ENCODE assay signal across 25 mouse cellular contexts in genomic region chr17:33584061-33584460, GRCm38 (mm10). TPM values are rescaled to one million over a fixed set of nuclear protein-coding genes. Genes with fewer than 3 reads are reported as not detected.
A peak's percentile ranks its signal among the peaks of the same experiment; 100 is the strongest.
DNase-seq lines count a peak whose midpoint lies in the region; ATAC-seq lines count a peak whose summit lies in the region.
"Had no signal": no experiment of that assay in that cellular context is flagged by ENCODE, and none has a peak within 500 bp of the region (broad histone marks: within the 10 kb centered on the region; RNA-seq: fewer than 3 reads in every experiment).

No protein-coding gene starts in this region.

- H3K4me3 ChIP-seq in midbrain, embryonic 14.5 days (replicated peaks; ENCODE audit: low read depth, low read length), result no peak overlapping the region

- ATAC-seq in midbrain, embryonic 14.5 days (ENCODE audit: low FRiP score, low TSS enrichment), result no peak
- ATAC-seq: activated CD4-positive, CD25-positive, alpha-beta regulatory T cell, adult 4 months; CD4-positive, CD25-positive, alpha-beta regulatory T cell, adult 4 months; Patski had no signal

- no peaks in the 10 kb centered on the region for H3K36me3 ChIP-seq in midbrain, embryonic 14.5 days (ENCODE audit: control insufficient read depth, insufficient read depth, low read length)
- H3K36me3 ChIP-seq: G1E had no signal

- no peak overlapping the region for H3K4me2 ChIP-seq in midbrain, embryonic 14.5 days (ENCODE audit: low read length)

- no peak overlapping the region for H3K27ac ChIP-seq in midbrain, embryonic 14.5 days (replicated peaks; ENCODE audit: low read depth, low read length)

- 90% methylated on average over 4 of the region's 4 CpGs for WGBS in midbrain, embryonic 14.5 days

- H3K27me3 ChIP-seq in midbrain, embryonic 14.5 days (ENCODE audit: control insufficient read depth, insufficient read depth, low read length), result no peaks in the 10 kb centered on the region
- H3K27me3 ChIP-seq: CH12.LX, Patski had no signal

- DNase-seq in ES-CJ7 (ENCODE audit: low read depth, low spot score) (peak; percentile 82), R1 (ENCODE audit: low read depth, low spot score) (peak; percentile 85), ZHBTc4 (ENCODE audit: low read depth, low spot score) (peak; percentile 86)
- DNase-seq in cerebellum, postnatal 14 days, result no peak
- no peak for DNase-seq in midbrain, embryonic 14.5 days
- no peak for DNase-seq in layer of hippocampus, postnatal 36 days
- DNase-seq: adrenal gland, adult 2 months; adrenal gland, adult 8-10 months; adrenal gland, postnatal 10 days; adrenal gland, postnatal 14 days; adrenal gland, postnatal 25 days; adrenal gland, postnatal 36 days; B cell, adult 2 months; cerebellum, adult 11 months; cerebellum, adult 11-12 months; cerebellum, adult 18-20 months; cerebellum, adult 2 months; cerebellum, adult 8-10 months; cerebellum, adult 9-10 months had no signal

- H3K9me3 ChIP-seq in midbrain, embryonic 14.5 days (ENCODE audit: control insufficient read depth, low read length), result no peaks in the 10 kb centered on the region
- H3K9me3 ChIP-seq: G1E had no signal

- H3K4me1 ChIP-seq in midbrain, embryonic 14.5 days (ENCODE audit: control insufficient read depth, insufficient read depth, low read length), result no peaks in the 10 kb centered on the region

- no peak overlapping the region for H3K9ac ChIP-seq in midbrain, embryonic 14.5 days (replicated peaks; ENCODE audit: low read length)

RNA-seq across cellular contexts. Expression of gene Myo1f, which starts 28.6 kb away (rescaled TPM):
- 0.72 and 1.8 TPM in 2 replicates for polyA plus RNA-seq in midbrain, embryonic 14.5 days (2014; fragmentation: Nextera tagmentation; extraction: Ambion mirVana)
- total RNA-seq in layer of hippocampus, postnatal 36 days (2021), result 1 to 10 TPM; 1.4 to 1.8 TPM
- polyA plus RNA-seq: C2C12, Patski had no signal

RNA-seq across cellular contexts. Expression of gene Zfp414, which starts 44.8 kb away (rescaled TPM):
- 91.4 and 115 TPM in 2 replicates for polyA plus RNA-seq in midbrain, embryonic 14.5 days (2014; fragmentation: Nextera tagmentation; extraction: Ambion mirVana)
- total RNA-seq in layer of hippocampus, postnatal 36 days (2021), result 10 to 100 TPM; 46.2 to 46.7 TPM

RNA-seq across cellular contexts. Expression of gene Pram1, which starts 53.8 kb away (rescaled TPM):
- polyA plus RNA-seq in midbrain, embryonic 14.5 days (2014; fragmentation: Nextera tagmentation; extraction: Ambion mirVana), result 0.73 and 1.4 TPM in 2 replicates
- total RNA-seq in layer of hippocampus, postnatal 36 days (2021), result under 1 TPM in 1 of 2 experiments, not detected in 1; 0.50 TPM
- polyA plus RNA-seq: adrenal gland, adult 2 months; C2C12; G1E had no signal

Comparison
In these comparisons a context has a peak if more than half of its experiments do, and no peak if none do; other contexts are left out.
1. DNase-seq: peak in ES-CJ7 (single experiment), R1 (single experiment) and ZHBTc4 (single experiment); none in cerebellum, postnatal 14 days (0 of 2), midbrain, embryonic 14.5 days (single experiment) and layer of hippocampus, postnatal 36 days (0 of 2).